ENCODE assay signal across 15 mouse cellular contexts in the genomic region with DNA sequence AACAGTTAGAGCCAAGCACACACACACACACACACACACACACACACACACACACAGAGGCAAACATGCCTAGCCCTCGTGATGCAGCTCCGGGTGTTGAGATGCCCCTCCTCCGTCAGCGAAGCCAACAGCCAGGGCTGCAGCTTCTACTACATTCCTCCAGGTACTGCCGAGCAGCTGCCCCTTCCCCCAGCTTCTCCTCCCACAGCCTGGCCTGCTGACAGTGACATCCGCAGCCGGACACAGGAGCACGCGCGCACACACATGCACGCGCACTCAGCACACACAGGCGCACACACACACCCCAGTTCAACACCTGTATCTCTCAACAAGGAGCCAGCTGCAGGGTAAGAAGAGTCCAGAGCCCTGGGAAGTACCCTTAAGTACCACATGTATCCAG. TPM values are rescaled to one million over a fixed set of nuclear protein-coding genes. Genes with fewer than 3 reads are reported as not detected.
DNase-seq lines count a peak whose midpoint lies in the region; ATAC-seq and TF ChIP-seq lines count a peak whose summit lies in the region.
"Had no signal": no experiment of that assay in that cellular context is flagged by ENCODE, and none has a peak within 500 bp of the region (broad histone marks: within the 10 kb centered on the region; RNA-seq: fewer than 3 reads in every experiment).

No protein-coding gene starts in this region.

- H3K4me3 ChIP-seq in layer of hippocampus, adult 2 months, result peak overlapping the region; percentile 74
- peak overlapping the region; percentile 69 for H3K4me3 ChIP-seq in forebrain, embryonic 16.5 days (replicated peaks; ENCODE audit: low read length)
- peak overlapping the region; percentile 52 for H3K4me3 ChIP-seq in midbrain, embryonic 16.5 days (ENCODE audit: low read depth, low read length)
- H3K4me3 ChIP-seq: limb, embryonic 10.5 days; liver, embryonic 13.5 days had no signal

- peak overlapping the region; percentile 41; the same call in 1 of the 2 replicates for H3K9ac ChIP-seq in forebrain, embryonic 16.5 days (replicated peaks; ENCODE audit: low read depth, low read length)
- H3K9ac ChIP-seq in midbrain, embryonic 16.5 days (ENCODE audit: low read depth, low read length), result peak overlapping the region; percentile 84
- H3K9ac ChIP-seq: liver, embryonic 13.5 days had no signal

- H3K36me3 ChIP-seq in forebrain, embryonic 16.5 days (ENCODE audit: control insufficient read depth, insufficient read depth), result no peaks in the 10 kb centered on the region
- no peaks in the 10 kb centered on the region for H3K36me3 ChIP-seq in midbrain, embryonic 16.5 days (ENCODE audit: control insufficient read depth, insufficient read depth, low read length)
- H3K36me3 ChIP-seq: limb, embryonic 10.5 days; liver, embryonic 13.5 days had no signal

- 56% methylated on average over 13 of the region's 13 CpGs for WGBS in forebrain, embryonic 16.5 days
- 54% methylated on average over 13 of the region's 13 CpGs for WGBS in midbrain, embryonic 16.5 days

- no peak for DNase-seq in layer of hippocampus, adult 2 months (ENCODE audit: low spot score in 2 of 2)
- DNase-seq in layer of hippocampus, adult 9-11 months, result no peak
- peak; percentile 64 for DNase-seq in MN1 (ENCODE audit: low spot score)
- DNase-seq in layer of hippocampus, adult 8-10 months (ENCODE audit: low spot score in 2 of 2), result no peak
- DNase-seq in adrenal gland, adult 2 months, result no peak
- DNase-seq: adrenal gland, postnatal 25 days; cerebellum, postnatal 36 days; kidney, adult 8-10 months; liver, embryonic 13.5 days had no signal

- H3K9me3 ChIP-seq in forebrain, embryonic 16.5 days (ENCODE audit: control insufficient read depth, low read length), result no peaks in the 10 kb centered on the region
- H3K9me3 ChIP-seq in midbrain, embryonic 16.5 days (replicated peaks; ENCODE audit: control insufficient read depth, low read length, poor library complexity, severe bottlenecking), result no peaks in the 10 kb centered on the region
- H3K9me3 ChIP-seq: limb, embryonic 10.5 days; liver, embryonic 13.5 days had no signal

- peaks cover 14% of the 10 kb centered on the region; the same call in 1 of the 2 replicates for H3K27me3 ChIP-seq in forebrain, embryonic 16.5 days (replicated peaks; ENCODE audit: control insufficient read depth, insufficient read depth, low read length)
- H3K27me3 ChIP-seq in midbrain, embryonic 16.5 days (ENCODE audit: control insufficient read depth, insufficient read depth, low read depth, low read length), result peaks cover 5% of the 10 kb centered on the region

- peak overlapping the region; percentile 89 for H3K4me2 ChIP-seq in forebrain, embryonic 16.5 days (ENCODE audit: low read length)
- peak overlapping the region; percentile 87 for H3K4me2 ChIP-seq in midbrain, embryonic 16.5 days (ENCODE audit: low read length)
- H3K4me2 ChIP-seq: liver, embryonic 13.5 days had no signal

- TF ChIP-seq CTCF in layer of hippocampus, adult 2 months (conservative IDR thresholded peaks at IDR 0.05), result no peak

- peaks cover 52% of the 10 kb centered on the region for H3K4me1 ChIP-seq in forebrain, embryonic 16.5 days (replicated peaks; ENCODE audit: control insufficient read depth, insufficient read depth, low read length)
- peaks cover 53% of the 10 kb centered on the region for H3K4me1 ChIP-seq in midbrain, embryonic 16.5 days (ENCODE audit: control insufficient read depth, insufficient read depth, low read length)
- H3K4me1 ChIP-seq: liver, embryonic 13.5 days had no signal

- H3K27ac ChIP-seq in layer of hippocampus, adult 2 months, result peak overlapping the region; percentile 98
- no peak overlapping the region for H3K27ac ChIP-seq in forebrain, embryonic 16.5 days (ENCODE audit: low read length)
- peak overlapping the region; percentile 86 for H3K27ac ChIP-seq in midbrain, embryonic 16.5 days (ENCODE audit: low read length)
- H3K27ac ChIP-seq: limb, embryonic 10.5 days; liver, embryonic 13.5 days had no signal

- no peak for ATAC-seq in forebrain, embryonic 16.5 days
- no peak for ATAC-seq in midbrain, embryonic 16.5 days
- ATAC-seq in frontal cortex, adult (ENCODE audit: low TSS enrichment), result no peak

RNA-seq across cellular contexts. Expression of gene Elfn2, which starts 1.6 kb away (rescaled TPM):
- 100 to 1,000 TPM; 202 to 204 TPM for total RNA-seq in layer of hippocampus, adult 2 months (2021)
- 6.4 and 8.2 TPM in 2 replicates for polyA plus RNA-seq in forebrain, embryonic 16.5 days (2015; fragmentation: Nextera tagmentation; extraction: Ambion mirVana)
- 9.6 and 12.6 TPM in 2 replicates for polyA plus RNA-seq in midbrain, embryonic 16.5 days (2015; fragmentation: Nextera tagmentation; extraction: Ambion mirVana)
- 100 to 1,000 TPM; 176 to 224 (median 201) TPM for total RNA-seq in layer of hippocampus, adult 8-10 months (2022)
- total RNA-seq in adrenal gland, adult 2 months (2021), result 1 to 10 TPM; 3.2 to 3.6 TPM
- polyA plus RNA-seq in adrenal gland, adult 2 months (2012; rRNA removed), result 1.7 and 2.3 TPM in 2 replicates
- polyA plus RNA-seq: C2C12; heart, embryonic 14.5 days; limb, embryonic 10.5 days had no signal

RNA-seq across cellular contexts. Expression of gene Mfng, which starts 56.3 kb away (rescaled TPM):
- 1 to 10 TPM; 4.4 to 4.7 TPM for total RNA-seq in layer of hippocampus, adult 2 months (2021)
- 58.1 and 67.0 TPM in 2 replicates for polyA plus RNA-seq in forebrain, embryonic 16.5 days (2015; fragmentation: Nextera tagmentation; extraction: Ambion mirVana)
- polyA plus RNA-seq in midbrain, embryonic 16.5 days (2015; fragmentation: Nextera tagmentation; extraction: Ambion mirVana), result 13.5 and 19.7 TPM in 2 replicates
- 10 to 100 TPM in 1 of 4 experiments, 1 to 10 TPM in 3; 6.5 to 11.2 (median 8.1) TPM for total RNA-seq in layer of hippocampus, adult 8-10 months (2022)
- total RNA-seq in adrenal gland, adult 2 months (2021), result 10 to 100 TPM in 1 of 2 experiments, 1 to 10 TPM in 1; 8.7 to 18.1 TPM
- polyA plus RNA-seq in adrenal gland, adult 2 months (2012; rRNA removed), result 46.7 and 61.0 TPM in 2 replicates
- polyA plus RNA-seq: C2C12 had no signal

Comparison
In these comparisons a context has a peak if more than half of its experiments do, and no peak if none do; other contexts are left out.
1. RNA of gene Elfn2, which starts 1.6 kb away (total RNA-seq): 176 to 224 TPM in layer of hippocampus, adult 8-10 months and 202 to 204 TPM in layer of hippocampus, adult 2 months; 3.2 to 3.6 TPM in adrenal gland, adult 2 months; every median in the first group is over 10 times any median in the second.
2. Peak in every context shown above with its lines, with median percentiles within 50 percentile points of each other: H3K4me3 ChIP-seq.